Mouse (Mus musculus): ENCODE data around the gene Ncam2. TPM values are rescaled to one million over a fixed set of nuclear protein-coding genes. Genes with fewer than 3 reads are reported as not detected.

The Ncam2 gene
- 10 to 100 TPM; 68.4 to 69.0 TPM for total RNA-seq (2021)
- long read RNA-seq, partial matches to known transcripts = 5 of 8 reads
- long read RNA-seq, other reads (novel, unspliced or antisense) = 3 of 8 reads

DNA sequence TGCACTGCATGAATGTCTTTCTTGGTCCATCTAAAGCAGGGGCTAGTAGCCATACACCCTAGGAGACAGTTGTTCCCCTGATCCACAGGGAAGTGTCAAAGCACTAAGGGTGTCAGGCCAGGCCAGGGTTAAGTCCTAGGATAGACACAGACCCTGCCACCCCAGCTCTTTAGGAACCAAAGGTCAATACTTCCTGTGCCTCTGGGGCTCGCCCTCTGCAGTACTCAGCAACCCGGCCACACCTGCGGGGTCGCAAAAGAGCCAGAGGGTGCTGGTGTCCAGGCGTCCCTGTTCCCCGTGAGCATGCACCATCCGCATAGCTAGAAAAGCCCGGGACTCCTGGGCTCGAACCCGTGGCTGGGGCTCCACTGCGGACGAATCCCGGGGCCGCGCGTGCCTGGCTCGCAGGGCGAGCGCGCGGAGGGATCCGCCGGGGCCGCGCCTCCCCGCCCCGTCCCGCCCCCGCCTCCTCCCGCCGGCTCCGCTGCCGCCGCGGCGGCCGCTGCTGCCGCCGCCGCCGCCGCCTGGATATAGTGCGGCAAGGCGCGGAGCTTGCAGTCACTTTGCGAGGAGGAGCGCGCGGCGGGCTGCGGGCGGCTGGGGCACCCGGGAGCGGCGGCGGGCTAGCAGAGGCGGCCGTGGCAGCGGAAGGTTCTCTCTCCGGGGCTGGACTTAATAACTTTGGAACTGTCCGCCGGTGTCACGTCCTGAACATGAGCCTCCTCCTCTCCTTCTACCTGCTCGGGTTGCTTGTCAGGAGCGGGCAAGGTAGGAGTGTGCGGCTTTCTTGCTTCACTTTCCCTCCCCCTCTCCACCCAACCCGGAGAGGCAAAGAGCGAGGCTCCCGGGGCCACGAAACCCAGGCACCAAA, at the start of gene Ncam2:
TSS of gene Ncam2 (plus strand) at position 497 of the 871 bp plus-strand sequence.
- peak; percentile 70 to 81 for DNase-seq (ENCODE audit: low spot score in 2 of 2)

DNA sequence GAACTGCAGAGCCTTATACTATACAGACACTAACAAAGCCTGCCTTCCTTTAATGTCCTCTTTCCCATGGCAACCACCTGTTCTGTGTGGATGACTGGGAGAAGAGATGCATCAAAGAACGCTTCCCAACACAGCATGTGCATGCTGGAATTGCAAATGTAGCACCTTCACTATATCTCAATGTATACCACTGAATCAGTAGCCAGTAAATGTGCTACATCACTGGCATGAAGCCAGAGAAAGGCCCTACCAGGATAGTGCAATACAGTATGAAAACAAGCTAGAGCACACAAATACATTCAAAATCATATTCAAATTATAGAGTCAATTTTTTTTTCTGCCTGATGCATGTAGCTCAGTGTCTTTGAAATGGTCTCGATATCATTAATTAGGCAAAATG, 29.7 kb upstream of the Ncam2 start:
- DNase-seq (ENCODE audit: low spot score in 2 of 2) = no peak

DNA sequence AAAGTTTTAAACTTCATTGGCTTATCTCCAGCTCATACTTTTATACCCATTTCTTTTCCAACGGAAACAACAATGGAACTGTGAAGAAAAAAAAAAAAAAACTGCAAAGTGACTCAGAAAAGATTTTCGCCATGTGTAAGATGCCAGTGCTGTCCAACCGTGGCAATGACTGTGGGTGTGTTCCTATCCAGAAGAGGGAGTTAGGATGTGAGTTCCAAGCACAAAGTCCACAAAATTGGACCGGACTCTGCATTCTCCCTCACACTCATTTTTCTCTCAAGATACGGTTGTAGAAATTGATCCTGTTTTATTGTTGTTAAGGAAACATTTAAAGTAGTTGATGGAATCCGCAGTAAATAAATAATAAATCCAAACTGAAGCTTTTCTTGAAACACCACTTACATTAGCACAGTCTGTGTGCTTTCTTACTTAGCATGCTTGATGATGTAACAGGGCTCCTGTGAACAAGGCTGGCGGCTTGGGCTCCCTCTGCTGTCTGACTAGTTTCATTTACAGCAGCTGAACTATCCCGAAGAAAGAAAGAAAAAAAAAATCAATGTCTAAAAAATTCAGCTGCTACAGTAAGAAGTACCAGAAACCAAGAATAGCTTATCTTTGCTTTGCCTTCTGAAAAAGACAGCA, 25.1 kb upstream of the Ncam2 start:
- peak; percentile 59 to 67 for DNase-seq (ENCODE audit: low spot score in 2 of 2)

DNA sequence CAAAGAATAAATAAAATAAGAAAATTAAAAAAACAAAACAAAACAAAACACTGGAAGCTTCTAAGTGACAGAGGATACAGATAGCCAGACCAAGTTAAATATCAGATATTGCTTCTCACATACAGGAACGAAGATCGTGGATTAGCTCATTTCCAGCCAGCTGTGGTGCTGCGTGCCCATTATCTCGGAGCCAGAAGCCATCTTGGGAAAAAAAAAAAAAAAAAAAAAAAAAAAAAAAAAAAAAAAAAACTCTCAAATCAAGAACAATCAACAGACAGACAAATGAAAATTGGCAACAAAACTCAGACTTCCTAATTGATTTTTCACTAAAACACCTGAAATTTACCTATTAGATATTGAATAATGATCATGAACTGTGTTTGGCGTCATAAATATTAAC, 20.7 kb upstream of the Ncam2 start:
- DNase-seq (ENCODE audit: low spot score in 2 of 2) = no peak

DNA sequence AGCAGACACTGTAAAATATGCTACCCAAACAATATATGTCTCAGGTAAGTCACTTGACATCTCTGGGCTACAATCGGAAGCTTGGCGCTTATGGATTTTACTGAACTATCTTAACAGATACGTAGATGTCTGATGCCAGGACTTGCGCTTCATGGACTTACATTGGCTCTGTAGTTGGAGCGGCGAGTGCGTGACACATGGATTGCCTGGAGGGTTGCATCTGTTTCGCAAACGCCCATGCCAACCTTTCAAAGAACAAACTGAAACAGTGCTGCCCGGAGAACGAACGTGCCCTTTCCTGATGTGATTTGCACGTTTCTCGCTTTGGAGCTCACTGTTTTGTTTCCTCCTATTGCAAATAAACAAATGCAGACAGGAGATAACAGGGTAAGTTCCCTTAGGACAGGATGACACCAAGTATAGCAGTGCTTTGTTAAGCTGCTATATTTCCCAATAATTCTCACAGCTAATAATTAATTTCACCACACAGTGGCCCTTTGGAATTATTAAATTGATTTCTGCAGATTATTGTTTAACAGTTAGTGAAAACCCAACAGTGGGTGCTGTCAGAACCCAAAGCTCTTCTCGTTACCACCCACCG, 12.8 kb upstream of the Ncam2 start:
- DNase-seq (ENCODE audit: low spot score in 2 of 2) = peak; percentile 19 to 22

DNA sequence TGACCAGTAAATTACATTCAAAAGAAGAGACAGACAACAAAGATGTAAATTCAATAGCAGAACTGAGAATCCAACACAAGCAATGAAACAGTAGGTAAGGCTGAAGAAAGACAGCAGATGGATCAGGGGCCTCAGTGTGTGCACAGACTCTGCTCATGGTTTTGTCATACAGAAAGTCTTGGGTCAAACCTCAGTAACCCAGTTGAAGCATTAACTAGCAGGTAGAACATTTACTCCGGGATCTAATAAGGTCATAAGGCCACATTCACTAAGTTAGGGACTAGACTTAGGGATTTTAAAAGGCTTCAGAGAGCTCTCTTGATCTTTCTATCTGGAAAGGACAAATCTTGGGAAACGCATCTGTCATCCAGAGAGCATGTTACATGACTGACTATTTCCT, 8.9 kb upstream of the Ncam2 start:
- DNase-seq (ENCODE audit: low spot score in 2 of 2) = no peak

DNA sequence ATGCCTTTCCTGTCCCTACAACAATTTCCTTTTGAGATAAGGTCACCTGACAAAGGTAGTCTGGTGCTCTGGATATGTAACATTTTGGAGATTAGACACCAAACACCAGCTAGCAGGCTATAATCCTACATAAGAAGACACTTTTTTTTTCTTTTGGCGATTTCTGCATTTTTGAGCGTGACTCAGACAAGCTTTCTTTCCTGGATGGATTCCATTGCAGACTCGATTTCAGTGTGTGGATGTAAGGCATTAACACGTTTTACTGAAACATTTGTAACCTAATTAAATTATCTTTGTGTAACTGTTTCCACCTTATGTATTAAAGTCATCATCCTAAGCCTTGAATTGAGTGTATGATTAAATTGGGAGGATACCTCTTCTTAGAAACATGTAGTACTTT, 7.9 kb upstream of the Ncam2 start:
- no peak for DNase-seq (ENCODE audit: low spot score in 2 of 2)

DNA sequence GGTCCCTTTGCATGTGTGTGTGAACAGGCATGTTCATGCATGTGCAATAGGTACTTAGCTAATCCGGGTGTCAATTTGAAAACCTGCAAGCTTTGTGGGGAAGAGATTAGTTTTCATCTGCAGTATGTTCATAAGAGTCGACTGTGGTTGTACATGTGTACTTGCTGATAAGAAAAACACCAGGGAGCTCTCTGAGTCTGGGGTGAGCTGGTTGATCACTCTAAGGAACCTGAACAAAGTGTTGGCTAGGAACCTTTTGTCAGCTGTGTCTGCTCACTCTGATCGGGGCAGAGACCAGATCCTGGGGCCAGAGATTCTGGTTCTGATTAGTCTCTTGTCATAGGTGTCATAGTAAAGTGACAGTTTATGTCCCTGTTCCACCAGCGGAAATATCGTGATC, 1.0 kb upstream of the Ncam2 start:
- no peak for DNase-seq (ENCODE audit: low spot score in 2 of 2)

DNA sequence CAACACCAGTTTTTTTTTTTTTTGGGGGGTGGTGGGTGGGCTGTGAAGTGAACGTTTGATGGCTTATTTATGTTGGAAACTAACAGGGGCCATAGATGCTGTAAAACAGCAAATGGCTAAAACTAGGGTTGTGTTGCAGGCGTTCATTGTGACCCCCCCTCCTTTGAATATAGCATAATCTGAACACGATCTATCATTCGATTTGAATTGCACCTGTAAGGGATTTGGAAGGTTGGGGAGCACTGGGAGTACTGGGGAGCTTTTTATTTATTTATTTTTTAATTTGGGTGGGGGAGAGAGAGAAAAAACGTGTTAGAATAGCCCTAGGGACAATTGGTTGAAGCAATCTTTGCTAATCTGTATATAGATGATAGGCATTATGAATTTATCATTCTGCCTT, 974 bp downstream of the Ncam2 start:
- DNase-seq (ENCODE audit: low spot score in 2 of 2) = peak in 1 of 2 experiments; percentile 18

DNA sequence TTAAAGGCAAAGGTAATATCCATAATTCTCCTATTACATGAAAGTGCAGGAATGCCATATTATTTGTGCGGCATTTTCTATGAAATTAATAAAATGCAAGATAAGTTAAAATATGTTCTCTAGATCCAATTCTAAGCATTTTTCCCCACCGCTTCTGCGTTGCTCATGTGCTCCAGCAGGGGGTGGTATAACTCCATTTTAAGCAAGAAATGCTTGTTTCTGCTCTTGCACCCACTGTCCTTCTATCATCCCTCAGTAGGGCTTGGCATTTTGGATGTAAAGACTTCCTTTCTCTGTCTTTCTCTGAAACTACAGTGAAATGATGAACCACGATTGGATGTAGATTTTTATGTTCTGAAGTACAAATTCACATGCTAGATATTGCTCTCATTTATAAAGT, 1.5 kb downstream of the Ncam2 start:
- DNase-seq (ENCODE audit: low spot score in 2 of 2) = peak; percentile 83 to 85

DNA sequence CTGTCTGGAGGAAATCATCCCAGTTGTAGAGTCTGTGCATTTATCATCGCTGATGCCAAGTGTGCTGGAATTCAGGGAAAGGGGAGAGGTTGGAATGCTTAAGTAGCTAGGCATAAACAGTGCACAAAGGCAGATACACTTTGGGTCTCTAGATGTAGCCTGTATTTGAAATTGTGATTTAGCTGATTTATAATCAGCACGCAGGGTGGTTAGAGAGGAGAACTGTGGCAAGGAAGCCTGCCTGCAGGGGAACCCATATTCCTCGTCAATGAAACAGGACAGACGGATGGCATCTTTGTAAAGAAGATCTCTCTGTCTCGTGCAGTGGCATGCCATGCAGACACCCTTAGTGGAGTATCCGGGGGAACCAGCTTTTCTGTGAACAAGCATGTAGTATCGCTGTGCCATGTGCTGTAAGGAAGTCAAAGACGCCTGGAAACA, 2.2 kb downstream of the Ncam2 start:
- peak; percentile 29 to 55 for DNase-seq (ENCODE audit: low spot score in 2 of 2)

DNA sequence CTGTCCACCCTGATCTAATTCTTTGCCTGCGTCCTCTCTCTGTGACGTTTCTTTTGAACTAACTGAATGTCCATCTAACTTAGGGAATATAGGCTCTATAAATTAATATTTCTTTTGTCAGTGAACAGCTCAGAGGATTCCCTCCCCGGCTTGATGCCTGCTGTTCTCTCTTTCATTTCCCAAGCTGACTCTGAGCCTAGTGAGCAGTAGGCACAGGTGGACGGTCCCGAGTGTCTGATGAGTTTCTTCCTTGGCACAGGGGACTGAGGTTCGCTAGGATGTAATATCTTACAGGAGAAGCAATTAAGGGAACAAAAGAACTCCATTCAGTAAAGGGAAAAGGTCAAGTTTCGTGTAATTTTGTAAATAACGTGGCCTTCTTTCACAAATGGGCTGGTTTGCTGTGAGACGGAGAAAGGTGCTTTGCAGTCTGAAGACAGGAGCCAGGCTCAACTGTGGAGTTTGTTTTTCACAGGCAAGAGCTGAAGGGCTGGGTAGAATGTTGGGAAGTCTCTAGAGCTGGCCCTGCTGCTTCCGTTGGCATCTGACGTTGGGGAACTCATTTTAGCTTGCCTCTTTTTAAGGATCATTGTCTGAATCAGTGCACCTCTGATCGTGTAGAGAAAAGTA, 4.0 kb downstream of the Ncam2 start:
- no peak for DNase-seq (ENCODE audit: low spot score in 2 of 2)

DNA sequence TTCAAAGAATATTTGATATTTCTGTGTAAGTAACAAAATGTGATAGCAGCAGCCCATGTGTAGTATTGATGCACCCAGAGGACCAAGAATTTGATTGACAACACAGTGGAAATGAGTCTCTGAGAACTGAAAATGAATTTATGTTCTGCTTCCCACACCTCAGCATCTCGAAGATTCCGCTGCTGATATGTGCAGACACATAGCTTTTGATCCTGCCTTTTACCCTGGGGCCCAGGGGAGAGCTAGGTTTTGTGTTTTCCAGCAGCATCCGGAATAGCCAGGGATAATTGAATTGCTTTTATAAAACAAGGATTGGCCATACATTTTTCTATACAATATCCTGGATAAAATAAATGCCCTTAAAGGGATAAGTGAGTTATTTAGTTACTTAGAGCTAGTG, 20.7 kb downstream of the Ncam2 start:
- DNase-seq (ENCODE audit: low spot score in 2 of 2) = no peak

DNA sequence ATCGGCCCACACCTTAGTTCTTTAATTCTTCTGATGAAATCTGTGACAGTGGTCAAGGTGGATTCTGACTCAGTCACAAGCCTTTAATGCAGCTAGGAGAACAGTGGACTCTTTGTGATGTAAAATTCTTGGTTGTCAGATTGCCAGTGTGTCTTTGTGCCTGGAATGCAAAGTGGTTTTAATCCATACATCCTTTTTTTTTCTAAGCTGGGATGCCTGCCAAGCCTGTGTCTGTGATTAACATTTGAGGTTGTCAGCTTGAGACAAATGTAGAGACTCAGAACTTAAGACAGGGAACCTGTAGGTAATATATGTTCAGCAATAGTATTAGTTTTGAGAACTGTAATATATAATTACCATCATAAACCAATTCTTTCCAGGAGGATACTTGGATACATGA, 23.3 kb downstream of the Ncam2 start:
- DNase-seq (ENCODE audit: low spot score in 2 of 2) = no peak

DNA sequence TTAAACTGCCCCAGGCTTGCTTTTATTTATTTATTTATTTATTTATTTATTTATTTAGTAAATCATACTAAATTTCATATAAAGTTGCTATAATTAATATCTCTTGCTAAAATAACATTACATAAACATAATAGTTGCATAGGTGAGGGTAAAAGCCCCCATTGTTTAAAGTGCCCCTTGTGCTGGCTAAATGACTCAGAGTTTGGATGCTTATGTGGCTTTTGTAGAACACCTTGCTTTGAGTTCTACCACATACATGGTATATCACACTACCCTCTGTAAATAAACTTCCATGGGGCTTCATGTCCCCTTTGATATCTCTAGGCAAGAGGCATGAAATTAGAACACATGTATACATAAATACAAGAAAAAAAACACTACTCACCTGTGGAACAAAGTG, 23.8 kb downstream of the Ncam2 start:
- no peak for DNase-seq (ENCODE audit: low spot score in 2 of 2)

DNA sequence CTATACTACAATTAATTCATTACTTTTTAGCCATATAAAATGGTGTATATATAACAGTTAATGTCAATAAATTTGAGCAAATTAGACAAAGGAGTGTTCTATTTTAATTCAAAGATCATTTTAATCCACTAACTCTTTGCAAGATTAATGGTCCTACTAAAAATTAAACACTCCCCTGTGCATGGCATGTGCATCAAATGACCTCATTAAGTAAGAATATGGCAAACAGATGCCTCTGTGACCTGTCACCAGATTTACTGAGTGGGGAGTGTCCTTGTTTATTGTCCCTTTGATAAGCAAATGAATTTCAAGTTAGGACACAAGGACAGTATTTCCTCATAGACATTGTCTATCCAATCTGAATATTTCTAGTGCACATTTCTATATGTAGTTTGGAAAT, 54.4 kb downstream of the Ncam2 start:
- DNase-seq (ENCODE audit: low spot score in 2 of 2) = no peak

DNA sequence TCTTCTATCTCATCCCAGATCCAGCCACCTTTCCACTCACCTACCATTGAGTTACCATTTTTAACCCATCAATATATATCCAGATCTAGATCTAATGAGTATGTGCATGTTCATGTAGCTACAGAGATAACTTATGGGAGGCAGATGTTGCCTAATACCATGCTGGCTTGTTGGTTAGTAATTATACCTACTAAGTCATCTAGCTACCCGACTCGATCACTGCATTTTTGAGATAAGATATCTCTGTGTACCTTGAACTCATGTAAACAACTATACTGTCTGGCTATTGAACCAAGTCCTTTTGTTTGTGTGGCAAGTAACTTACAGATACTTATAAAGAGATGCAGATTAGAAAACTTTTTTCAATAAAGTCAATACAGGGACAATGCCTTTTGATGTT, 59.9 kb downstream of the Ncam2 start:
- DNase-seq (ENCODE audit: low spot score in 2 of 2) = no peak

DNA sequence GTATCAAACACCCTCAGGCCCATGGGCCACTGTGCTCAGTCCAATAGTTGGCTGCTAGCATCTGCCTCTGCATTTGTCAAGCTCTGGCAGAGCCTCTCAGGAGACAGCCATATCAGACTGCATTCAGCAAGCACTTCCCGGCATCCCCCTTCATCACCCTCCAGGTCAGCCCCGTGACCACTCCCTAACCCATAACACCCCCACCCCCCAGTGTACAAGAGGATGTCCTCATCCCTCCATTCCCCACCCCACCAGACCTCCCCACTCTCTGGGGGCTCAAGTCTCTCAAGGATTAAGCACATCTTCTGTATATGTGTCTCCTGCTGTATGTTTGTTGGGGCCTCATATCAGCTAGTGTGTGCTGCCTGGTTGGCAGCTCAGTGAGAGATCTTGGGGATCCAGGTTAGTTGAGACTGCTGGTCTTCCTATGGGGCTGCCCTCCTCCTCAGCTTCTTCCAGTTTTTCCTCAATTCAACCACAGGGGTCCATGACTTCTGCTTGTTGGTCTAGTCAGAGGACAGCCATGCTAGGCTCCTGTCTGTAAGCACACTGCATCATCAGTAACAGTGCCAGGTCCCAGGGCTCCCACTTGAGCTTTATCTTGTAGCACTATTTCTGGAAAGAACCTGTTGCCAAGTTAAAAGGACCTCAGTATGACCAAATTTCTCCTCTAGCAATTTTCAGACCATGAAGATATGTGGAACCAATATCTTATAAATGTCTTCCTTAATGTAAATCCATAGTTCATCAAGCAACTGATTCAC, 73.3 kb downstream of the Ncam2 start:
- DNase-seq (ENCODE audit: low spot score in 2 of 2) = no peak

DNA sequence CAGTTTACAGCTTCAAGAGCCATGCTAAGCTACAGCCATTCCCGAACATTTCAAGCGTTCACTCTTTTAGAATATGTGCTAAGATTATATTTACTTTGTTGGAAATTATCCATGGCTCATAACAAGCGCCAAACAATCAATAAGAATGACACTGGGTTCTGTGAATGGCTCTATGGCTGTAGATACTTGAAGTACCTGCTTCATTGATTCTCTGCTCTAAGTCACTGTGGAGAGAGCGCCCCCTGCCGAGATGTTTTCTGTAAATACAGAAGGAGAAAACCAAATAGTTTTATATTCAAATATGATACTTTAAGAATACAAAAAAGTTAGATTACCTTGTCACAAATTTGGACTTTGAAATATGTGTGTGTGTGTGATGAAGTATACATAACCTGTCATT, 83.7 kb downstream of the Ncam2 start:
- peak; percentile 72 to 76 for DNase-seq (ENCODE audit: low spot score in 2 of 2)

DNA sequence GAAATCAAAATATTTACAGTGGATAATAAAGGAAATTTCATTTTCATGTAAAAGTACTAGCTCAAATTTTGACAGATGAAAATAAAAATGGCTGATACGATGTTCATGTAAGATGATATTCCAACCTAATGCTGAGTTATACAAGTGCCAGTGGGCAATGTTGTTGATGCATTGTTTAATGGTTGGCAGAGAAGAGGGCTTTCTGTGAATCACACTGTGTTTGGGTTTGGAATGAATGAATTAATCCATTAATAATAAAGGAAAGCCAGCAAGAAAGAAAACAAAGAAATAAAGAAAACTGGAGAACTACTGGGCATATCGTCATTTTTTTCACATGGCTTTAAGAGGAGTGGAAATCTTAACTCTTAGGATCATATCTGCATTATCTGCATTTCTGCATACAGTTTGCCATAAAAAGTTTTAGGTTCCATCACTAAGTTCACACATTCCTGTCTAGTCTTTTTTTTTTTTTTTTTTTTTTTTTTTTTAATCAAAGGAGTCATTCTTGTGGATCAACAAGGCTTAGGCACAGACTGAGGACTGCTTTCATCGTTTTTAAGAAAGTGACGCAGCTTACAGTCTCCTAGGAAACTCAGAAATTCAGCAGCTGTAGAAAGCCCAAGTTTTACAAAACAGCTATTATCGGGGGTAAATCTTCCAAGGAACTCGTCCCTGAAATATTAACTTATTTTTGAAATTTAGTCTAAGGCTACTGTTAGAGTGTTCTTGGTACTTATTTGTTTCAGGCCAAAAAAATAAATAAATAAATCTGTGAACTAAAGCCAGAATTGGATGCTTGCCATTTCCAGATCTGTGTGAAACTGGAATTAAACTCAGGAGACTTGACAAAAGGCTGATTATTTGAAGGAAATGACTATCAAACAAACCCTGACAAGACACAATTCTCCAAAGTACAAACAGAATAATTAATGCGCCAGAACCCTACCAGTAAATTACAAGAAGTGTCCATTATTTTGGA, 84.7 kb downstream of the Ncam2 start:
- DNase-seq (ENCODE audit: low spot score in 2 of 2) = no peak

All from layer of hippocampus, postnatal 10 days (tissue).